Mouse (Mus musculus) C2C12 (cell line): ENCODE measurements around the gene Foxc2.

Experiments used
- CEBPB ChIP-seq: IDR thresholded peaks from one replicate; pipeline ENCODE4 v1.6.1; 2011; ENCODE audit warnings: low read depth, mild to moderate bottlenecking, control low read depth, moderate library complexity
- CTCF ChIP-seq: IDR thresholded peaks from one replicate; pipeline ENCODE4 v1.5.1; 2011; ENCODE audit not compliant: control insufficient read depth, insufficient read depth, insufficient read length
- FOSL1 ChIP-seq: IDR thresholded peaks from one replicate; pipeline ENCODE4 v1.8.0; 2011; ENCODE audit warnings: mild to moderate bottlenecking, low read length; ENCODE audit not compliant: poor library complexity, insufficient read depth, severe bottlenecking
- MAX ChIP-seq: IDR thresholded peaks from one replicate; pipeline ENCODE4 v1.6.1; 2011; ENCODE audit warnings: mild to moderate bottlenecking, control low read depth
- MYOD1 ChIP-seq: IDR thresholded peaks from one replicate; pipeline ENCODE4 v1.6.1; 2011; ENCODE audit warnings: low read depth; ENCODE audit not compliant: control insufficient read depth, insufficient read length
- MYOG ChIP-seq: IDR thresholded peaks from one replicate; pipeline ENCODE4 v1.6.1; 2011; ENCODE audit not compliant: control insufficient read depth, insufficient read length; ENCODE audit errors: extremely low read depth
- USF1 ChIP-seq: IDR thresholded peaks from one replicate; pipeline ENCODE4 v1.6.1; 2011; ENCODE audit warnings: low read depth, mild to moderate bottlenecking, control low read depth, moderate library complexity

- TF ChIP-seq CTCF: no peak
- TF ChIP-seq USF1: no peak
- no peak for TF ChIP-seq MAX
- no peak for TF ChIP-seq CEBPB
- TF ChIP-seq MYOG: no peak
- no peak for TF ChIP-seq FOSL1
- no peak for TF ChIP-seq MYOD1
Measured at GRCm38 (mm10) chr8:121090716-121091115, 25.3 kb upstream of the Foxc2 start.
